Mouse (Mus musculus) testis, adult 2 months (tissue): ENCODE results near the gene Shank2.

Experiments
- CTCF ChIP-seq: fragments of 200-500 bp; IDR thresholded peaks from 2 replicates; pipeline ENCODE4 v1.5.1; 2012; ENCODE audit warnings: low read depth, mild to moderate bottlenecking, inconsistent platforms, low read length, moderate library complexity; ENCODE audit not compliant: control insufficient read depth, insufficient read depth, insufficient replicate concordance
- POLR2A ChIP-seq: fragments of 200-500 bp; IDR thresholded peaks from 2 replicates; pipeline ENCODE4 v1.6.1; 2012; ENCODE audit warnings: low read depth, mild to moderate bottlenecking, inconsistent platforms, low read length, moderate library complexity; ENCODE audit not compliant: control insufficient read depth

DNA sequence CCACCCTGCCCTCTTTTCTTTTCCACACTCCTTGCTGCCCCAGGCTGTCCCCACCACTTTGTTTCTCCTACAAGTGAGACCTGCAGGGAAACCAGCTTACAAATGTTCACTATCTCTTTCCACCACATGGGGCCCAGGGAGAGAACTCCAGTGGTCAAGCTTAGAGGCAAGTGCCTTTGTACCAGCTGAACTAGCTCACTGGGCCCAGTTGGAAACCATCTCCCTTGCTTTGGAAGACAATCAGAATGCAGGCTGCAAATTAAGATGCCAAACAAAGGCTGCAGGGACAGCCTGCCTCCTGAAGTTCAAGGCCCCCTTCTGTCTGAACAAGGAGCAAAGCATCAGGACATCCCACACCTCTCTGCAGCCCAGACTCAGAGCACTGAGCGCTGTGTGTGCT is 206.9 kb downstream of the Shank2 start:
- no peak for TF ChIP-seq CTCF
- TF ChIP-seq POLR2A: no peak
